Mouse (Mus musculus) lung, postnatal 10 days (tissue): Measurements from ENCODE around the gene Tppp3.

ENCODE experiments used
- DNase-seq: peaks from one replicate; pipeline ENCODE4 v3.0.0; 2021

Gene Tppp3

DNA sequence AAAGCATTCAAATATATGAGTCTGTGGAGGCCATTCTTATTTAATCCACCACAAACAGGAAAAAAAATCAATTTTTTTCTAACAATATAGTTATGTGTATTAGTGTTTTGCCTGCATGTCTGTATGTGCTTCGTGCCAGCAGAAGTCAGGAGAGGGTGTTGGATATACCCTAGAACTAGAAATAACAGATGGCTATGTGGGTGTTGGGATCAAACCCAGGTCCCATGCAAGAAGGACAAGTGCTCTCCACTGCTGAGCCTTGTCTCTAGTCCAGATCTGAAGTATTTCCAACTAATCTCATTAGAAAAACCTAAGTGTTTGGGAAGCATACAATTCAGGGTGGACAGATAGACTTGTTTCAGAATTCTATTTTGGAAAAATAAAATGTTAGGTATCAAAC is 49.3 kb downstream of the Tppp3 start:
- no peak for DNase-seq

DNA sequence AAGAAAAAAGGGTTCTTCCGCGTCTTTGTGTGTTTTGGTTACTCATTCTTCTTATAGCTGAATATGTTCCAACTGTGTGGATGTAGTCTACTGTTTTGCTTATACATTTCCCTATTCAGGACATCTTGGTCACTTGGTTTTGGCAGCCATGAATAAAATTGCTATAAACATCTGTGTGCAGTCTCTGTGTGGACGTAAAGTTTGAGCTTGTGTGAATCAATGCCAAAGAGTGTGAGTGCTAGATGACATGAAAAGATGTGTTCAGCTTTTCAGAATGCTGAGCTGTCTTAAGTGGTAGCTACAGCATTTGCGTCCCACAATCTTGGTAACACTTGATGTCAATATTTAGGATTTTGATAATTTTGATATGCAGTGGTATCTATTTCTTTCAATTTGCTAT is 51.5 kb downstream of the Tppp3 start:
- DNase-seq = no peak

DNA sequence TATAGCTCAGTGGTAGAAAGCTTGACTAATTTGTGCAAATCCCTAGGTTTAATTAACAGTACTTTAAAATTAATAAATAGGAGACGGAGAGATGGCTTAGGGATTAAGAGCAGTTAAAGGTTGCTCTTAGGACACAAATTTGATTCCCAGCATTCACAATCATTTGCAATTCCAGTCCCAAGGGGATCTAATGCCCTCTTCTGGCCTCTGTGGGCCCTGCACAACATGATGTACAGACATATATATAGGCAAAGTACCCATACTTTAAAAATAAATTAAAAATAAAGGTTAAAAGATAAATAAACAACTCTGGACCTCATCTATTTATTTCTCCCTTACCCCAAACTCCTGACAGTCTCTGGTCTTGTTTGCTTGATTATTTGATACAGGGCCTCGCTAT is 52.3 kb downstream of the Tppp3 start:
- DNase-seq = no peak
